Mouse (Mus musculus) liver, embryonic 14.5 days (tissue): ENCODE data around the gene Tbc1d16. TPM values are rescaled to one million over a fixed set of nuclear protein-coding genes. Genes with fewer than 3 reads are reported as not detected.
A peak's percentile ranks its signal among the peaks of the same experiment; 100 is the strongest.

Experiments used
- ATAC-seq: fragments of 200-750 bp; cut with Nextera tagmentation; 2 replicates; pipeline ENCODE4 v1.8.0; 2017; ENCODE audit warnings: moderate number of reproducible peaks, mild to moderate bottlenecking, moderate library complexity; ENCODE audit not compliant: insufficient read depth
- DNase-seq, 3 experiments: peaks; one replicate each; pipeline ENCODE4 v3.0.0-alpha.2; 2012 to 2013; ENCODE audit warnings: low read depth in 3 of 3, low spot score in 3 of 3
- H3K27ac ChIP-seq: fragments of 300-500 bp; sonication (generic); 2 replicates; pipeline ENCODE4 v1.5.1; 2014; ENCODE audit warnings: moderate library complexity, mild to moderate bottlenecking, control low read depth, inconsistent platforms
- H3K27me3 ChIP-seq: fragments of 300-500 bp; sonication (generic); 2 replicates; pipeline ENCODE4 v1.6.1; 2014; ENCODE audit warnings: mild to moderate bottlenecking, low read length, moderate library complexity; ENCODE audit not compliant: control insufficient read depth, insufficient read depth
- H3K36me3 ChIP-seq: fragments of 300-500 bp; sonication (generic); replicated peaks from 2 replicates; pipeline ENCODE4 v1.6.1; 2014; ENCODE audit warnings: low read depth; ENCODE audit not compliant: control insufficient read depth, insufficient read depth
- H3K4me1 ChIP-seq, 2 experiments: fragments of 200-500 bp in 1 of 2; fragments of 300-500 bp in 1 of 2; sonication (generic) in 1 of 2; replicated peaks; 2 replicates each; pipeline ENCODE4 v1.6.1; 2012 to 2014; ENCODE audit warnings: antibody characterized with exemption in 1 of 2, inconsistent platforms in 1 of 2, low read length in 1 of 2; ENCODE audit not compliant: control insufficient read depth in 2 of 2, insufficient read depth in 2 of 2
- H3K4me2 ChIP-seq: fragments of 300-500 bp; sonication (generic); 2 replicates; pipeline ENCODE4 v1.6.1; 2014; ENCODE audit warnings: low read depth, mild to moderate bottlenecking, control low read depth, moderate library complexity
- H3K4me3 ChIP-seq, 2 experiments: fragments of 200-500 bp in 1 of 2; fragments of 300-500 bp in 1 of 2; sonication (generic) in 1 of 2; 2 replicates each; pipeline ENCODE4 v1.5.1; 2012 to 2014; ENCODE audit warnings: low read depth in 2 of 2, low read length in 2 of 2, mild to moderate bottlenecking in 2 of 2, control low read depth in 1 of 2, inconsistent platforms in 1 of 2, moderate library complexity in 1 of 2; ENCODE audit not compliant: insufficient read depth in 1 of 2
- H3K9ac ChIP-seq: fragments of 300-500 bp; sonication (generic); replicated peaks from 2 replicates; pipeline ENCODE4 v1.6.1; 2014; ENCODE audit warnings: mild to moderate bottlenecking, control low read depth, moderate library complexity
- H3K9me3 ChIP-seq: fragments of 300-500 bp; sonication (generic); 2 replicates; pipeline ENCODE4 v1.6.1; 2016; ENCODE audit warnings: low read length, mixed read lengths; ENCODE audit not compliant: control insufficient read depth
- CTCF ChIP-seq: IDR thresholded peaks from 2 replicates; pipeline ENCODE4 v1.5.1; 2016; ENCODE audit warnings: antibody characterized with exemption, low read depth, control low read depth
- EP300 ChIP-seq: IDR thresholded peaks from 2 replicates; pipeline ENCODE4 v1.6.1; 2016; ENCODE audit warnings: antibody characterized with exemption, low read depth
- WGBS: fragments of 180-500 bp; shearing (Covaris S2); extraction: QIAGEN DNeasy Blood & Tissue Kit; methylation state at CpG from one replicate; pipeline ENCODE4 v1.1.7; 2014; ENCODE audit not compliant: insufficient replicate concordance; 5-methylcytosine and 5-hydroxymethylcytosine counted together
- polyA plus RNA-seq, 2 experiments: library from polyadenylated mRNA; depleted of rRNA in 1 of 2; stranded (reverse) in 1 of 2; unstranded in 1 of 2; fragments of >200 nt; fragmentation: Nextera tagmentation in 1 of 2; extraction: Ambion mirVana in 1 of 2; gene quantifications; 2 replicates each; pipeline versions ENCODE4 v1.2.1 to v1.2.3; 2012 to 2014

The Tbc1d16 gene
- polyA plus RNA-seq, 2 experiments, result 0.58 to 1.0 TPM

GRCm38 (mm10) chr11:119199233-119199601 is 29.1 kb downstream of the Tbc1d16 start:
- Histone ChIP-seq H3K4me1 (no peaks in the 10 kb centered on the region), H3K36me3 (no peaks in the 10 kb centered on the region), H3K9ac (no peak overlapping the region), H3K27ac (no peak overlapping the region), H3K27me3 (no peaks in the 10 kb centered on the region), H3K9me3 (no peaks in the 10 kb centered on the region), H3K4me3 (no peak overlapping the region), H3K4me2 (no peak overlapping the region)
- TF ChIP-seq CTCF, result no peak
- TF ChIP-seq EP300, result no peak
- 70% methylated on average over 4 of the region's 4 CpGs for WGBS
- DNase-seq (no peak), ATAC-seq (no peak)

GRCm38 (mm10) chr11:119198564-119199232 is 29.6 kb downstream of the Tbc1d16 start:
- no peaks in the 10 kb centered on the region for H3K4me1 ChIP-seq
- no peak overlapping the region for H3K4me3 ChIP-seq
- no peaks in the 10 kb centered on the region for H3K27me3 ChIP-seq
- H3K9me3 ChIP-seq, result no peaks in the 10 kb centered on the region
- no peaks in the 10 kb centered on the region for H3K36me3 ChIP-seq
- TF ChIP-seq EP300 (no peak), CTCF (peak; percentile 63)
- DNase-seq (no peak), ATAC-seq (no peak)
- no peak overlapping the region for H3K9ac ChIP-seq
- H3K4me2 ChIP-seq, result no peak overlapping the region
- 62% methylated on average over 26 of the region's 26 CpGs for WGBS
- no peak overlapping the region for H3K27ac ChIP-seq

- H3K27ac ChIP-seq, result no peak overlapping the region
- no peak overlapping the region for H3K4me3 ChIP-seq
- H3K9me3 ChIP-seq, result no peaks in the 10 kb centered on the region
- no peak overlapping the region for H3K4me2 ChIP-seq
- no peaks in the 10 kb centered on the region for H3K4me1 ChIP-seq
- no peak for TF ChIP-seq EP300
- TF ChIP-seq CTCF, result no peak
- no peak overlapping the region for H3K9ac ChIP-seq
- H3K27me3 ChIP-seq, result no peaks in the 10 kb centered on the region
- no peaks in the 10 kb centered on the region for H3K36me3 ChIP-seq
- no peak for ATAC-seq
- WGBS, result 72% methylated on average over 18 of the region's 18 CpGs
- no peak for DNase-seq
These were observed 30.4 kb downstream of the Tbc1d16 start for GRCm38 (mm10) chr11:119197618-119198563.

- no peaks in the 10 kb centered on the region for H3K36me3 ChIP-seq
- H3K27ac ChIP-seq, result no peak overlapping the region
- no peak overlapping the region for H3K4me2 ChIP-seq
- no peak for DNase-seq
- H3K4me1 ChIP-seq, result no peaks in the 10 kb centered on the region; a peak in 1 of 4 replicates
- no peaks in the 10 kb centered on the region for H3K9me3 ChIP-seq
- no peak overlapping the region for H3K4me3 ChIP-seq
- no peak overlapping the region for H3K9ac ChIP-seq
- ATAC-seq, result no peak
- TF ChIP-seq CTCF, result no peak
- no peak for TF ChIP-seq EP300
- 71% methylated on average over 9 of the region's 9 CpGs for WGBS
- H3K27me3 ChIP-seq, result no peaks in the 10 kb centered on the region
These were observed 35.7 kb downstream of the Tbc1d16 start for GRCm38 (mm10) chr11:119192605-119193004.

GRCm38 (mm10) chr11:119192176-119192575 is 36.1 kb downstream of the Tbc1d16 start:
- TF ChIP-seq EP300 (no peak), CTCF (no peak)
- Histone ChIP-seq H3K4me3 (no peak overlapping the region), H3K27me3 (no peaks in the 10 kb centered on the region), H3K9ac (no peak overlapping the region), H3K4me1 (no peaks in the 10 kb centered on the region; a peak in 1 of 4 replicates), H3K9me3 (no peaks in the 10 kb centered on the region), H3K27ac (no peak overlapping the region), H3K4me2 (no peak overlapping the region), H3K36me3 (no peaks in the 10 kb centered on the region)
- no peak for DNase-seq
- WGBS, result 75% methylated on average over 5 of the region's 5 CpGs
- no peak for ATAC-seq
